Mouse (Mus musculus): Measurements from ENCODE around the gene Kbtbd12. TPM values are rescaled to one million over a fixed set of nuclear protein-coding genes. Genes with fewer than 3 reads are reported as not detected.

The Kbtbd12 gene
- polyA plus RNA-seq, 1 experiment from 2014 or later = 1.4 TPM

GRCm38 (mm10) chr6:88544644-88545396 is 92.9 kb downstream of the Kbtbd12 start:
- Histone ChIP-seq H3K27ac (no peak overlapping the region), H3K9ac (no peak overlapping the region), H3K9me3 (no peaks in the 10 kb centered on the region), H3K4me2 (no peak overlapping the region), H3K4me1 (no peaks in the 10 kb centered on the region), H3K27me3 (peaks cover 51% of the 10 kb centered on the region), H3K36me3 (no peaks in the 10 kb centered on the region), H3K4me3 (no peak overlapping the region)
- 53% methylated on average over 11 of the region's 11 CpGs for WGBS
- no peak for ATAC-seq (ENCODE audit: insufficient number of reproducible peaks, low FRiP score, low TSS enrichment, low read depth)

GRCm38 (mm10) chr6:88544241-88544640 is 93.5 kb downstream of the Kbtbd12 start:
- H3K27me3 ChIP-seq = peaks cover 51% of the 10 kb centered on the region

GRCm38 (mm10) chr6:88540093-88540755 is 97.5 kb downstream of the Kbtbd12 start:
- H3K9me3 ChIP-seq = no peaks in the 10 kb centered on the region
- H3K4me3 ChIP-seq = no peak overlapping the region

More at GRCm38 (mm10) chr6:88544241-88544640, 93.5 kb downstream of the Kbtbd12 start:
- Histone ChIP-seq H3K4me3 (no peak overlapping the region), H3K9me3 (no peaks in the 10 kb centered on the region), H3K4me1 (no peaks in the 10 kb centered on the region), H3K27ac (no peak overlapping the region), H3K4me2 (no peak overlapping the region), H3K36me3 (no peaks in the 10 kb centered on the region), H3K9ac (no peak overlapping the region)
- ATAC-seq (ENCODE audit: insufficient number of reproducible peaks, low FRiP score, low TSS enrichment, low read depth) = no peak
- 65% methylated on average over 3 of the region's 3 CpGs for WGBS

GRCm38 (mm10) chr6:88530306-88530705 is 107.4 kb downstream of the Kbtbd12 start:
- no peak for ATAC-seq (ENCODE audit: insufficient number of reproducible peaks, low FRiP score, low TSS enrichment, low read depth)

More at GRCm38 (mm10) chr6:88540093-88540755, 97.5 kb downstream of the Kbtbd12 start:
- 57% methylated on average over 2 of the region's 2 CpGs for whole genome bisulfite sequencing
- H3K36me3 ChIP-seq = no peaks in the 10 kb centered on the region
- H3K4me2 ChIP-seq = no peak overlapping the region
- H3K9ac ChIP-seq = no peak overlapping the region
- ATAC-seq (ENCODE audit: insufficient number of reproducible peaks, low FRiP score, low TSS enrichment, low read depth) = no peak
- peaks cover 23% of the 10 kb centered on the region for H3K27me3 ChIP-seq
- H3K27ac ChIP-seq = no peak overlapping the region
- H3K4me1 ChIP-seq = no peaks in the 10 kb centered on the region

GRCm38 (mm10) chr6:88524056-88524455 is 113.7 kb downstream of the Kbtbd12 start:
- 82% methylated on average over 4 of the region's 4 CpGs for WGBS
- H3K4me2 ChIP-seq = no peak overlapping the region

More at GRCm38 (mm10) chr6:88530306-88530705, 107.4 kb downstream of the Kbtbd12 start:
- no peaks in the 10 kb centered on the region for H3K36me3 ChIP-seq
- H3K4me2 ChIP-seq = no peak overlapping the region
- H3K9me3 ChIP-seq = no peaks in the 10 kb centered on the region
- no peak overlapping the region for H3K4me3 ChIP-seq
- no peak overlapping the region for H3K9ac ChIP-seq
- H3K4me1 ChIP-seq = no peaks in the 10 kb centered on the region
- H3K27ac ChIP-seq = no peak overlapping the region
- no peaks in the 10 kb centered on the region for H3K27me3 ChIP-seq

GRCm38 (mm10) chr6:88523451-88523850 is 114.3 kb downstream of the Kbtbd12 start:
- H3K4me3 ChIP-seq = no peak overlapping the region
- H3K27ac ChIP-seq = no peak overlapping the region
- no peaks in the 10 kb centered on the region for H3K27me3 ChIP-seq
- ATAC-seq (ENCODE audit: insufficient number of reproducible peaks, low FRiP score, low TSS enrichment, low read depth) = no peak
- 81% methylated on average over 3 of the region's 3 CpGs for WGBS
- no peaks in the 10 kb centered on the region for H3K9me3 ChIP-seq
- no peaks in the 10 kb centered on the region for H3K36me3 ChIP-seq
- no peak overlapping the region for H3K4me2 ChIP-seq
- H3K9ac ChIP-seq = no peak overlapping the region
- peaks cover 7% of the 10 kb centered on the region for H3K4me1 ChIP-seq

More at GRCm38 (mm10) chr6:88524056-88524455, 113.7 kb downstream of the Kbtbd12 start:
- Histone ChIP-seq H3K4me1 (peaks cover 7% of the 10 kb centered on the region), H3K4me3 (no peak overlapping the region), H3K9me3 (no peaks in the 10 kb centered on the region), H3K9ac (no peak overlapping the region), H3K27me3 (no peaks in the 10 kb centered on the region), H3K36me3 (no peaks in the 10 kb centered on the region), H3K27ac (no peak overlapping the region)
- ATAC-seq (ENCODE audit: insufficient number of reproducible peaks, low FRiP score, low TSS enrichment, low read depth) = no peak

GRCm38 (mm10) chr6:88523043-88523442 is 114.7 kb downstream of the Kbtbd12 start:
- no peak overlapping the region for H3K4me3 ChIP-seq
- H3K4me2 ChIP-seq = no peak overlapping the region
- no peaks in the 10 kb centered on the region for H3K27me3 ChIP-seq
- WGBS = 73% methylated on average over 3 of the region's 3 CpGs
- no peak overlapping the region for H3K27ac ChIP-seq
- H3K9ac ChIP-seq = no peak overlapping the region
- no peaks in the 10 kb centered on the region for H3K36me3 ChIP-seq
- H3K9me3 ChIP-seq = no peaks in the 10 kb centered on the region
- ATAC-seq (ENCODE audit: insufficient number of reproducible peaks, low FRiP score, low TSS enrichment, low read depth) = no peak
- H3K4me1 ChIP-seq = peaks cover 7% of the 10 kb centered on the region

- H3K36me3 ChIP-seq = no peaks in the 10 kb centered on the region
- 47% methylated on average over 3 of the region's 3 CpGs for WGBS
- no peaks in the 10 kb centered on the region for H3K9me3 ChIP-seq
- H3K9ac ChIP-seq = no peak overlapping the region
- H3K4me1 ChIP-seq = peaks cover 7% of the 10 kb centered on the region
- no peak for ATAC-seq (ENCODE audit: insufficient number of reproducible peaks, low FRiP score, low TSS enrichment, low read depth)
- H3K4me2 ChIP-seq = no peak overlapping the region
- H3K27me3 ChIP-seq = no peaks in the 10 kb centered on the region
- no peak overlapping the region for H3K27ac ChIP-seq
- H3K4me3 ChIP-seq = no peak overlapping the region
Measured at GRCm38 (mm10) chr6:88522606-88523005, 115.1 kb downstream of the Kbtbd12 start.

GRCm38 (mm10) chr6:88521821-88522220 is 115.9 kb downstream of the Kbtbd12 start:
- no peaks in the 10 kb centered on the region for H3K9me3 ChIP-seq
- 87% methylated on average over 7 of the region's 7 CpGs for WGBS

GRCm38 (mm10) chr6:88518404-88519263 is 119.1 kb downstream of the Kbtbd12 start, which contains the start of gene Sec61a1:
Gene Sec61a1, minus strand, starts transcription at chr6:88518905.
- under 1% methylated on average over 80 of the region's 80 CpGs for WGBS
- Histone ChIP-seq H3K4me3 (peak within 1 kb of the TSS; percentile 99), H3K9ac (peak within 1 kb of the TSS; percentile 97), H3K27me3 (no peaks in the 10 kb centered on the region), H3K4me1 (peaks cover 22% of the 10 kb centered on the region), H3K9me3 (no peaks in the 10 kb centered on the region), H3K4me2 (peak within 1 kb of the TSS; percentile 86), H3K27ac (peak within 1 kb of the TSS; percentile 93), H3K36me3 (peaks cover 30% of the 10 kb centered on the region)
- peak; percentile 95 for ATAC-seq (ENCODE audit: insufficient number of reproducible peaks, low FRiP score, low TSS enrichment, low read depth)

More at GRCm38 (mm10) chr6:88521821-88522220, 115.9 kb downstream of the Kbtbd12 start:
- H3K36me3 ChIP-seq = no peaks in the 10 kb centered on the region; the same call in 1 of the 2 replicates
- no peak overlapping the region for H3K27ac ChIP-seq
- H3K4me1 ChIP-seq = peaks cover 12% of the 10 kb centered on the region
- H3K4me3 ChIP-seq = no peak overlapping the region
- H3K9ac ChIP-seq = no peak overlapping the region
- no peak overlapping the region for H3K4me2 ChIP-seq
- no peak for ATAC-seq (ENCODE audit: insufficient number of reproducible peaks, low FRiP score, low TSS enrichment, low read depth)
- H3K27me3 ChIP-seq = no peaks in the 10 kb centered on the region

- 6% methylated on average over 18 of the region's 18 CpGs for WGBS
Measured at GRCm38 (mm10) chr6:88517701-88518403, 119.9 kb downstream of the Kbtbd12 start.

More at GRCm38 (mm10) chr6:88517701-88518403, 119.9 kb downstream of the Kbtbd12 start:
- Histone ChIP-seq H3K27me3 (no peaks in the 10 kb centered on the region), H3K9me3 (no peaks in the 10 kb centered on the region), H3K4me2 (peak overlapping the region; percentile 49), H3K4me3 (peak overlapping the region; percentile 99), H3K36me3 (peaks cover 36% of the 10 kb centered on the region), H3K27ac (peak overlapping the region; percentile 89), H3K9ac (peak overlapping the region; percentile 97), H3K4me1 (peaks cover 22% of the 10 kb centered on the region)
- ATAC-seq (ENCODE audit: insufficient number of reproducible peaks, low FRiP score, low TSS enrichment, low read depth) = no peak

Data from limb, embryonic 15.5 days (tissue).